Mouse (Mus musculus) liver, embryonic 11.5 days (tissue): ENCODE measurements at regions not wholly inside any gene's neighbourhood (a gene's known extent, or its start where the extent isn't known, plus 50 kb on each side); places are given as distances from the start of the nearest gene placed in this dataset.

ENCODE experiments used
- ATAC-seq: fragments of 200-750 bp; cut with Nextera tagmentation; replicated peaks from 2 replicates; pipeline ENCODE4 v1.8.0; 2017; ENCODE audit warnings: moderate number of reproducible peaks, mild to moderate bottlenecking, moderate TSS enrichment, moderate library complexity; ENCODE audit not compliant: low FRiP score
- DNase-seq: peaks from one replicate; pipeline ENCODE4 v3.0.0-alpha.2; 2017; ENCODE audit warnings: low spot score
- H3K27ac ChIP-seq: fragments of 300-500 bp; sonication (generic); 2 replicates; pipeline ENCODE4 v1.5.1; 2014; ENCODE audit warnings: mild to moderate bottlenecking, low read depth, low read length, control low read depth
- H3K27me3 ChIP-seq: fragments of 300-500 bp; sonication (generic); replicated peaks from 2 replicates; pipeline ENCODE4 v1.6.1; 2014; ENCODE audit warnings: low read length, mixed read lengths; ENCODE audit not compliant: control insufficient read depth, insufficient read depth
- H3K36me3 ChIP-seq: fragments of 300-500 bp; sonication (generic); 2 replicates; pipeline ENCODE4 v1.6.1; 2014; ENCODE audit warnings: mild to moderate bottlenecking, low read length, moderate library complexity, mixed read lengths; ENCODE audit not compliant: control insufficient read depth, insufficient read depth
- H3K4me1 ChIP-seq: fragments of 300-500 bp; sonication (generic); replicated peaks from 2 replicates; pipeline ENCODE4 v1.6.1; 2014; ENCODE audit warnings: low read length, mixed read lengths; ENCODE audit not compliant: control insufficient read depth, insufficient read depth
- H3K4me2 ChIP-seq: fragments of 300-500 bp; sonication (generic); 2 replicates; pipeline ENCODE4 v1.6.1; 2014; ENCODE audit warnings: mild to moderate bottlenecking, control low read depth, moderate library complexity
- H3K4me3 ChIP-seq: fragments of 300-500 bp; sonication (generic); 2 replicates; pipeline ENCODE4 v1.5.1; 2014; ENCODE audit warnings: low read depth, low read length, control low read depth
- H3K9ac ChIP-seq: fragments of 300-500 bp; sonication (generic); 2 replicates; pipeline ENCODE4 v1.6.1; 2014; ENCODE audit warnings: low read depth, low read length, control low read depth
- H3K9me3 ChIP-seq: fragments of 300-500 bp; sonication (generic); 2 replicates; pipeline ENCODE4 v1.6.1; 2016; ENCODE audit warnings: low read length, inconsistent platforms, mixed read lengths; ENCODE audit not compliant: control insufficient read depth
- WGBS: fragments of 180-500 bp; shearing (Covaris S2); extraction: QIAGEN DNeasy Blood & Tissue Kit; methylation state at CpG from one replicate; pipeline ENCODE4 v1.1.7; 2014; 5-methylcytosine and 5-hydroxymethylcytosine counted together

- Histone ChIP-seq H3K27me3 (no peaks in the 10 kb centered on the region), H3K4me2 (no peak overlapping the region), H3K4me3 (no peak overlapping the region), H3K9me3 (no peaks in the 10 kb centered on the region), H3K9ac (no peak overlapping the region), H3K36me3 (no peaks in the 10 kb centered on the region), H3K4me1 (no peaks in the 10 kb centered on the region), H3K27ac (no peak overlapping the region)
- DNase-seq (no peak), ATAC-seq (no peak)
- 85% methylated on average over 2 of the region's 2 CpGs for WGBS
Observed at GRCm38 (mm10) chr4:69116353-69116752, 162.2 kb upstream of the Brinp1 start.

GRCm38 (mm10) chr4:69105188-69105587 is 151.0 kb upstream of the Brinp1 start:
- H3K27me3 ChIP-seq, result no peaks in the 10 kb centered on the region

GRCm38 (mm10) chr4:69095748-69096408 is 141.7 kb upstream of the Brinp1 start:
- DNase-seq, result no peak
- no peaks in the 10 kb centered on the region for H3K36me3 ChIP-seq
- ATAC-seq, result no peak
- no peak overlapping the region for H3K9ac ChIP-seq
- no peak overlapping the region for H3K4me2 ChIP-seq
- no peak overlapping the region for H3K4me3 ChIP-seq
- H3K27ac ChIP-seq, result no peak overlapping the region
- H3K27me3 ChIP-seq, result no peaks in the 10 kb centered on the region
- H3K4me1 ChIP-seq, result no peaks in the 10 kb centered on the region
- H3K9me3 ChIP-seq, result no peaks in the 10 kb centered on the region
- 80% methylated on average over 6 of the region's 6 CpGs for WGBS

More at GRCm38 (mm10) chr4:69105188-69105587, 151.0 kb upstream of the Brinp1 start:
- no peak overlapping the region for H3K4me3 ChIP-seq
- ATAC-seq (no peak), DNase-seq (no peak)
- no peaks in the 10 kb centered on the region for H3K36me3 ChIP-seq
- no peaks in the 10 kb centered on the region for H3K4me1 ChIP-seq
- H3K9me3 ChIP-seq, result no peaks in the 10 kb centered on the region
- no peak overlapping the region for H3K27ac ChIP-seq
- H3K4me2 ChIP-seq, result no peak overlapping the region
- no peak overlapping the region for H3K9ac ChIP-seq

- no peak overlapping the region for H3K4me2 ChIP-seq
- WGBS, result 82% methylated on average over 5 of the region's 5 CpGs
- no peaks in the 10 kb centered on the region for H3K9me3 ChIP-seq
Observed at GRCm38 (mm10) chr4:69078085-69078484, 123.9 kb upstream of the Brinp1 start.

GRCm38 (mm10) chr4:69077316-69077715 is 123.1 kb upstream of the Brinp1 start:
- Histone ChIP-seq H3K4me2 (no peak overlapping the region), H3K27ac (no peak overlapping the region), H3K27me3 (no peaks in the 10 kb centered on the region), H3K4me1 (no peaks in the 10 kb centered on the region), H3K36me3 (no peaks in the 10 kb centered on the region), H3K9me3 (no peaks in the 10 kb centered on the region), H3K9ac (no peak overlapping the region), H3K4me3 (no peak overlapping the region)
- ATAC-seq (no peak), DNase-seq (no peak)
- 49% methylated on average over 4 of the region's 4 CpGs for WGBS

More at GRCm38 (mm10) chr4:69078085-69078484, 123.9 kb upstream of the Brinp1 start:
- no peaks in the 10 kb centered on the region for H3K27me3 ChIP-seq
- H3K9ac ChIP-seq, result no peak overlapping the region
- DNase-seq, result no peak
- no peak overlapping the region for H3K27ac ChIP-seq
- ATAC-seq, result no peak
- H3K4me1 ChIP-seq, result no peaks in the 10 kb centered on the region
- H3K4me3 ChIP-seq, result no peak overlapping the region
- no peaks in the 10 kb centered on the region for H3K36me3 ChIP-seq

GRCm38 (mm10) chr4:69039645-69040342 is 85.6 kb upstream of the Brinp1 start:
- no peak overlapping the region for H3K4me3 ChIP-seq
- H3K27me3 ChIP-seq, result no peaks in the 10 kb centered on the region
- WGBS, result 19% methylated on average over 1 of the region's 1 CpGs
- H3K4me2 ChIP-seq, result no peak overlapping the region; the same call in 1 of the 2 replicates
- H3K27ac ChIP-seq, result no peak overlapping the region; the same call in 1 of the 2 replicates
- peak; percentile 100 for ATAC-seq
- peak; percentile 34 for DNase-seq
- no peaks in the 10 kb centered on the region for H3K36me3 ChIP-seq
- H3K9ac ChIP-seq, result no peak overlapping the region
- H3K9me3 ChIP-seq, result no peaks in the 10 kb centered on the region
- H3K4me1 ChIP-seq, result no peaks in the 10 kb centered on the region

GRCm38 (mm10) chr4:69034166-69034565 is 80.0 kb upstream of the Brinp1 start:
- 75% methylated on average over 1 of the region's 1 CpGs for WGBS
- no peaks in the 10 kb centered on the region for H3K36me3 ChIP-seq
- no peaks in the 10 kb centered on the region for H3K4me1 ChIP-seq
- DNase-seq, result no peak
- H3K9me3 ChIP-seq, result no peaks in the 10 kb centered on the region
- no peaks in the 10 kb centered on the region for H3K27me3 ChIP-seq
- ATAC-seq, result no peak
- H3K27ac ChIP-seq, result no peak overlapping the region
- no peak overlapping the region for H3K4me3 ChIP-seq
- no peak overlapping the region for H3K4me2 ChIP-seq
- H3K9ac ChIP-seq, result no peak overlapping the region

GRCm38 (mm10) chr4:69020159-69020727 is 66.0 kb upstream of the Brinp1 start:
- Histone ChIP-seq H3K4me3 (no peak overlapping the region), H3K36me3 (no peaks in the 10 kb centered on the region), H3K27me3 (no peaks in the 10 kb centered on the region), H3K4me1 (no peaks in the 10 kb centered on the region), H3K27ac (no peak overlapping the region), H3K9ac (no peak overlapping the region), H3K4me2 (no peak overlapping the region), H3K9me3 (no peaks in the 10 kb centered on the region)
- 63% methylated on average over 6 of the region's 6 CpGs for WGBS
- DNase-seq (no peak), ATAC-seq (no peak)
